Mouse (Mus musculus) ovary, postnatal 36 days (tissue): ENCODE data around the gene Adprhl1.
A peak's percentile ranks its signal among the peaks of the same experiment; 100 is the strongest.

ENCODE experiments used
- DNase-seq: peaks from one replicate; pipeline ENCODE4 v3.0.0; 2022; ENCODE audit warnings: low spot score, mixed read lengths

Adprhl1 gene

DNA sequence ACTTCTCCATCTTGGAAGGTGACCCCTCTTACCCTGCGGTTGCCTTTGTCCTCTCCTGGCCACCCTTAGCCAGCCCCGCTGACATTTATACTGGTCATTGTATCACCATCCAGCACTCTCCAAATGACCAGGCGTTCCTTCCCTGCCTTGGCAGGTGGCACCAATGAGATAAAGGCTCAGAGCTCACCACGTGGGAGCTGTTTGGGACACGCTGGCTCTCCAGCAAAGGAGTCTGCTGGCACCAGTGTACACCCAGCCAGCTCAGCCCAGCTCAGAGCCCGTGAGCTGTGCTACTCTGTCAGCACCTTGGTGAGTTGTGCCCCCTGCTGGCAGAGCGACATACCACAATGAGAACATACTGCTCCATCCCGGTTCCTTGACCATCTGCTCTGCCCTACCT is at the start of gene Adprhl1:
TSS of gene Adprhl1 (minus strand) at position 144 of the 400 bp plus-strand sequence.
- DNase-seq: peak; percentile 75

DNA sequence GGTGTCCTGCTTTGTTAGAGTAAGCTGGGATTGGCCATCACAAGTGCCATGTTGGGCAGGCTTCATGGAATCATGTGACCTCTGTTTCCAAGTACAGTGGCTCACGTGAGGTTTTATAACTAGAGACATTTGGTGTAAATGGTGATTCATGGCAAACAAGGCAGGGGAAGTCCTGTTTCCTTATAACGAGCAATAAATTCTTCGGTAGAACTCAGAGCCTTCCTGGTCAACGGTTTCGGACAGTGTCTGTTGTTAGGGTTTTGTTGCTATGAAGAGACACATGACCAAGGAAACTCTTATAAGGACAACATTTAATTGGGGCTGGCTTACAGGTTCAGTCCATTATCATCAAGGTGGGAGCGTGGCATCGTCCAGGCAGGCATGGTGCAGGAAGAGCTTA is 47.1 kb upstream of the Adprhl1 start:
- DNase-seq: no peak

- no peak for DNase-seq
These were observed 45.6 kb upstream of the Adprhl1 start for GRCm38 (mm10) chr8:13299571-13299970.

GRCm38 (mm10) chr8:13293677-13294470 is 39.9 kb upstream of the Adprhl1 start:
- DNase-seq: no peak

- peak; percentile 77 for DNase-seq
These were observed 38.4 kb upstream of the Adprhl1 start for GRCm38 (mm10) chr8:13292364-13292763.

DNA sequence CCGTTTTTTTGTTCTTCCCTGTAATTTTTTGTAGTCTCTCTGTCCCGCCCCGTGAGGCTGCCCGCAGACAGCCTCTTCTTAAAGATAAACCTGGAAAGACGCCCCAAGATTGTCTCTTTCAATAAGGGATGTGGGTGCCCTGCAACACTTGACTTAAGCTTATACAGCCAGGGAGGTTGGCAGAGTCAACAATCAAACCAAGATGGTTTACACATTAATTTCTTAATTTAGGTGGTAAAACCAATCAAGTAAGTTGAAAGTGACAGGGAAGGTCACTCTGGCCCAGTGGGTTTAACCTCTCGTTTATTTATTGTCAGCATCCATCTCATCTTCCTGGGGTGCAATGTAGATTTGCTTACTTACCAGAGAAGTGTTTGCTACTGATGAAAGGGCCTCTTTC is 34.7 kb upstream of the Adprhl1 start:
- no peak for DNase-seq

- DNase-seq: peak; percentile 96
These were observed 34.0 kb upstream of the Adprhl1 start, which contains the start of the genes Dcun1d2 and Tmco3 for GRCm38 (mm10) chr8:13287692-13288623. Gene Dcun1d2 (minus strand): TSS chr8:13288131. Gene Tmco3 (plus strand): TSS chr8:13288190.

DNA sequence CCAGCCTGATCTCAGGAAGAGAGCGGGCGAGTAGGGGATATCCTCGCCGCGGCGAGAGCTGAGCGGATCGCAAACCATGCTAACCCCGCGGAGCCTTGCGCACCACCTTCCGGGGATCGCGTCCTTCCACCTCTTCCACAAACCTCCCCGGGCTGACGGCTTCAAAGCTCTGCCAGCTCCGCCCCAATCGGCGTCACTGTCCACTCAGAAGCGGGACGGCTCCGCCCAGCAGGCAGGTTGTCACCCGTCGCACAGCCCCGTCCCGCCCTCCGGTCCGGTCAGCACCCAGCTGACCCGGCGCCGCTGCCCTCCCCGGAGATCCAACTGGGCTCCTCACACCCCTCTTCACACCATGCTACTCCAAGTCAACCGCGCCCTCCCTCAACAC is 33.3 kb upstream of the Adprhl1 start:
- peak; percentile 89 for DNase-seq

DNA sequence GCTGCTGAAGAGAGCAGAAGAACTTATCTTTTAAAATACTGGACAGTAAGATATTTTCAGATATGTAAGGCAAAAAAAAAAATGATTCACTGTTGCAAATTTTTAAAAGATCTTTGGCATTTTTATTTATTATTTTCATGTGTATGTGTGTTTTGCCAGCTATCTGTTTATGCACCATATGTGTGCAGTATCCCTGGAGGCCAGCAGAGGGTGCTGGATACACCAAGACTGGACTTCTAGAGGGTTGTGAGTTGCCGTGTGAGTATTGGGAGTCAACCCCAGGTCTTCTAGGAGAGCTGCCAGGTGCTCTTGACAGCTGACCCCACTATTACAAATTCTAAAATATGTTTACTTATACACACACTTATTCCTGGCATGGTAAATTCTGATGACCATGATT is 29.2 kb upstream of the Adprhl1 start:
- no peak for DNase-seq

GRCm38 (mm10) chr8:13276941-13277447 is 23.0 kb upstream of the Adprhl1 start:
- DNase-seq: no peak

- DNase-seq: no peak
These were observed 18.9 kb upstream of the Adprhl1 start for GRCm38 (mm10) chr8:13272834-13273233.

DNA sequence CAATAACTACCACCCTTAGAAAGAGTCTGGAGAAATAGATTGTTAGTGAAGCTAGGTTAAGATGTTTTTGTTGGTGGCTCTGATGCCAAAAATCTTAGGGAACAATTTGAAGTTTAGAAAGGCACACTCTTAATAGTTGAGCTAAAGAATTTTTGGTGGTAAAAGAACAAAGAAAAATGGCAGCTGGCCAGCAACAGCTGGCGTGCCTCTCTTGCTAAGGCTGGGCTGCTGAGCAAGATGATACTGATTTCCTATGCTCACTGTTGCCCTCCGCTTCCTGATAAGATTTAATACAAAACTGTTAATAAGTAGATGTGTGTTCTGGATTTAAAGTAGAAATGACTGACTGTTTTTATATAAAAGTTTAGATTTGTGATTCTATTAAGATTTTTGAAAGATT is 13.6 kb upstream of the Adprhl1 start:
- no peak for DNase-seq

- no peak for DNase-seq
These were observed 9.4 kb upstream of the Adprhl1 start for GRCm38 (mm10) chr8:13263376-13263775.

DNA sequence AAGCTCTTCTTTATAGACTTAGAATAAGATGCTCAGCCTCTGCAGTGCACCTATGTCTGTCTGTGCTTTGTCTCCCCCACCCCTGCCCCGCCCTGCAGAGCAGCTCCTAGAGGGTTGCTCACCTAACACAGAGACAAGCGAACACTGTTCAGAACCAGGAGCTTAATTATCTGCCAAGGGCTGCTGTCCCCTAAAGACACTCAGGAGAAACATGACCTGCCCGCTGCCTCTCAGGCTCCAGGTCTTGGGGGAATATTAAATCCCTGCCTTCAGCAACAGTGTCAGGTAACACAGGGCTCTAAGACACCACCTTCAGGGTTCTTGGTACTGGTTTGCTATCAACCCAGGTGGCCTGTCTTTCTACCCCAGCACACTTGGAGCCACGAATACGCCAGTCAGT is 549 bp downstream of the Adprhl1 start:
- no peak for DNase-seq

GRCm38 (mm10) chr8:13252837-13253236 is 1.1 kb downstream of the Adprhl1 start:
- no peak for DNase-seq

GRCm38 (mm10) chr8:13244343-13244880 is 9.6 kb downstream of the Adprhl1 start:
- no peak for DNase-seq

DNA sequence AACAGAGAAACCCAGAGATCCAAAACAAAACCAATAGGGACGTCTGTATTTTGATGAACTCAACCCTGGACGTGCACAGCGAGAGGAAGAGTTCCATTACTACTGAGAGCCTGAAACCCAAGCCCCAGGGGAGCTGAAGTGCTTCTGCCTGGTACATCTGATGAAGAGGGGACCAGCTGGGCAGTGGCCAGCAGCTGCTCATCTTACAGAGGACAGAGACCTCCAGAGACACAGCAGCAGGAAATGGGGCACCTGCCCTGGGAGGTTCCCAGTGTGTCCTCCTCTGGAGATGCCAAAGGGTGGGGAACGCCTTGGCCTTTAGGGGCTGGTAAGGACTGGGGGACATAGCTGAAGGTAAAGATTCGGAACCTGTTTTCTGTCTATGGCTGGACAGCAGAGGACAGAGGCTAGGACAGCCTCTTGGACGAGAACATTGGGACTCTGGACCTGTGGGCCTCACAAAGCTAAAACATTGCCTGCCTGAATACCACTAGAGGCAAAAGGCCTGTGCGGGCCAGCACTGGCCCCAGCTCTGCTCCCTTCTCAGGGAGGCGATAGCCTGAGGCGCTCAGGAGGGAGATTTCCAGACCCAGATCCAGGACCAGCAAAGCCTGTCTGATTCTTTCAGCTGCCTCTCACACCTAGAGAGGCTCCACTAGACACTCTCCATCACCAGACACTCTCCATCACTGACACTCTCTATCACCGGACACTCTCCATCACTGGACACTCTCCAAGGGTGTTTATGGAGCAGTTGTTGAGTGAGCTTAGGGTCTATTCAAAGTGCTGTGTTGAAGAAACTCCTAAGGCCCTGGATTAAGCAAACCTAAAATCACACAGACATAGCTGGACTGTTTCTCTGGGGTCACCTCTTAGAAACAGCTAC is 10.7 kb downstream of the Adprhl1 start:
- DNase-seq: no peak

GRCm38 (mm10) chr8:13240691-13241090 is 13.3 kb downstream of the Adprhl1 start:
- no peak for DNase-seq

GRCm38 (mm10) chr8:13240055-13240454 is 13.9 kb downstream of the Adprhl1 start:
- no peak for DNase-seq

GRCm38 (mm10) chr8:13234803-13235202 is 19.2 kb downstream of the Adprhl1 start:
- no peak for DNase-seq

DNA sequence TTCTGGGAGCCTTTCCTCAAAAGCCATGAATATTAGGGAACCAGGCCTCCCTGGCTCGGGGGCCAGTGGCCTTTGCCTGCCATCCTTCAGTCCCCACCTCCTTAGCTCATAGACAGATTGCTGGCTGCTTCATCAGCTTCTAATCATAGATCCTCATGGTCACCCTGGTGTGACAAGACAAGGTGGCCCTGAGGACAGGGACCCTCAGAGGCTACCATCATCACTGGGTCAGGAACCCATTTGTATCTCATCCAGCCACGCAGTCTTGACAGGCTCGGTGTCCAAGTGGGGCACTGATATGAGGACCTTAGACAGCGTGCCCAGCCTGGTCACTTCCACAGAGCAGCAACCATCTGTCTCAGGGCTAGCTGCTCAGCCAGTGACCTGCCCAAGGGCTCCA is 23.5 kb downstream of the Adprhl1 start:
- no peak for DNase-seq
